Mouse (Mus musculus) CD4-positive naive resting alpha-beta T cell, adult 57 days (primary cell): Measurements from ENCODE around the gene Vrk1. TPM values are rescaled to one million over a fixed set of nuclear protein-coding genes. Genes with fewer than 3 reads are reported as not detected.

Source experiments
- total RNA-seq: library from RNA; stranded (reverse); gene quantifications from one replicate; pipeline ENCODE4 v1.2.4, GENCODE M21; 2023

Gene Vrk1
- total RNA-seq = 45.8 TPM

GRCm38 (mm10) chr12:106010065-106010915 lies at the start of gene Vrk1:
Vrk1 (plus strand) TSS chr12:106010228.

Other genes with a start within 250 kb of the Vrk1 start
- gene Papola, start 225.5 kb upstream of the Vrk1 start, total RNA-seq = 190 TPM